Mouse (Mus musculus): ENCODE data around the gene Lrrc56. TPM values are rescaled to one million over a fixed set of nuclear protein-coding genes. Genes with fewer than 3 reads are reported as not detected.

Gene Lrrc56
- polyA plus RNA-seq, 1 experiment from 2014 or later, result 6.5 TPM

GRCm38 (mm10) chr7:141219558-141220099 lies 25.7 kb downstream of the Lrrc56 start:
- no peaks in the 10 kb centered on the region for H3K9me3 ChIP-seq (ENCODE audit: control insufficient read depth, low read length)
- H3K27me3 ChIP-seq (replicated peaks; ENCODE audit: control insufficient read depth, insufficient read depth, low read length), result no peaks in the 10 kb centered on the region
- peak overlapping the region; percentile 33 for H3K27ac ChIP-seq (ENCODE audit: low read length)
- peaks cover 57% of the 10 kb centered on the region for H3K4me1 ChIP-seq (ENCODE audit: control insufficient read depth, insufficient read depth, low read length)
- no peak overlapping the region; the same call in 1 of the 2 replicates for H3K4me3 ChIP-seq (ENCODE audit: low read length)
- 71% methylated on average over 1 of the region's 1 CpGs for WGBS
- no peak overlapping the region for H3K4me2 ChIP-seq (ENCODE audit: low read depth, low read length)
- H3K9ac ChIP-seq (ENCODE audit: low read depth, low read length), result peak overlapping the region; percentile 31; the same call in 1 of the 2 replicates
- ATAC-seq, result no peak
- peaks cover 4% of the 10 kb centered on the region; the same call in 1 of the 2 replicates for H3K36me3 ChIP-seq (ENCODE audit: control insufficient read depth, insufficient read depth, low read length)

- no peak for ATAC-seq
- Histone ChIP-seq H3K9ac (ENCODE audit: low read depth, low read length) (peak overlapping the region; percentile 87), H3K27me3 (replicated peaks; ENCODE audit: control insufficient read depth, insufficient read depth, low read length) (no peaks in the 10 kb centered on the region), H3K36me3 (ENCODE audit: control insufficient read depth, insufficient read depth, low read length) (peaks cover 4% of the 10 kb centered on the region; the same call in 1 of the 2 replicates), H3K4me3 (ENCODE audit: low read length) (peak overlapping the region; percentile 71), H3K9me3 (ENCODE audit: control insufficient read depth, low read length) (no peaks in the 10 kb centered on the region), H3K4me2 (ENCODE audit: low read depth, low read length) (peak overlapping the region; percentile 87), H3K4me1 (ENCODE audit: control insufficient read depth, insufficient read depth, low read length) (peaks cover 50% of the 10 kb centered on the region), H3K27ac (ENCODE audit: low read length) (peak overlapping the region; percentile 85; the same call in 1 of the 2 replicates)
- 68% methylated on average over 1 of the region's 1 CpGs for WGBS
These were observed 26.4 kb downstream of the Lrrc56 start for GRCm38 (mm10) chr7:141220377-141220776.

- Histone ChIP-seq H3K9me3 (ENCODE audit: control insufficient read depth, low read length) (no peaks in the 10 kb centered on the region), H3K4me2 (ENCODE audit: low read depth, low read length) (peak overlapping the region; percentile 87), H3K4me1 (ENCODE audit: control insufficient read depth, insufficient read depth, low read length) (peaks cover 49% of the 10 kb centered on the region), H3K36me3 (ENCODE audit: control insufficient read depth, insufficient read depth, low read length) (peaks cover 4% of the 10 kb centered on the region; the same call in 1 of the 2 replicates), H3K4me3 (ENCODE audit: low read length) (peak overlapping the region; percentile 71), H3K9ac (ENCODE audit: low read depth, low read length) (peak overlapping the region; percentile 87), H3K27me3 (replicated peaks; ENCODE audit: control insufficient read depth, insufficient read depth, low read length) (no peaks in the 10 kb centered on the region), H3K27ac (ENCODE audit: low read length) (peak overlapping the region; percentile 93)
- WGBS, result 3% methylated on average over 43 of the region's 44 CpGs
- ATAC-seq, result peak; percentile 96
These were observed 27.5 kb downstream of the Lrrc56 start for GRCm38 (mm10) chr7:141221249-141222125.

GRCm38 (mm10) chr7:141222126-141222467 lies 28.1 kb downstream of the Lrrc56 start:
- no peak for ATAC-seq
- Histone ChIP-seq H3K36me3 (ENCODE audit: control insufficient read depth, insufficient read depth, low read length) (peaks cover 4% of the 10 kb centered on the region; the same call in 1 of the 2 replicates), H3K9me3 (ENCODE audit: control insufficient read depth, low read length) (no peaks in the 10 kb centered on the region), H3K4me2 (ENCODE audit: low read depth, low read length) (peak overlapping the region; percentile 52), H3K27ac (ENCODE audit: low read length) (peak overlapping the region; percentile 93), H3K4me1 (ENCODE audit: control insufficient read depth, insufficient read depth, low read length) (peaks cover 43% of the 10 kb centered on the region), H3K4me3 (ENCODE audit: low read length) (peak overlapping the region; percentile 31), H3K9ac (ENCODE audit: low read depth, low read length) (peak overlapping the region; percentile 54), H3K27me3 (replicated peaks; ENCODE audit: control insufficient read depth, insufficient read depth, low read length) (no peaks in the 10 kb centered on the region)
- WGBS, result 8% methylated on average over 8 of the region's 8 CpGs

GRCm38 (mm10) chr7:141222696-141223215 lies 28.8 kb downstream of the Lrrc56 start:
- peak overlapping the region; percentile 54 for H3K9ac ChIP-seq (ENCODE audit: low read depth, low read length)
- 80% methylated on average over 4 of the region's 4 CpGs for WGBS

GRCm38 (mm10) chr7:141226535-141226934 lies 32.6 kb downstream of the Lrrc56 start:
- no peak overlapping the region for H3K4me3 ChIP-seq (ENCODE audit: low read length)
- H3K9me3 ChIP-seq (ENCODE audit: control insufficient read depth, low read length), result no peaks in the 10 kb centered on the region
- H3K36me3 ChIP-seq (ENCODE audit: control insufficient read depth, insufficient read depth, low read length), result no peaks in the 10 kb centered on the region
- H3K4me1 ChIP-seq (ENCODE audit: control insufficient read depth, insufficient read depth, low read length), result peaks cover 19% of the 10 kb centered on the region
- WGBS, result 78% methylated on average over 6 of the region's 6 CpGs
- no peak overlapping the region for H3K4me2 ChIP-seq (ENCODE audit: low read depth, low read length)
- no peak for ATAC-seq
- H3K9ac ChIP-seq (ENCODE audit: low read depth, low read length), result no peak overlapping the region
- no peaks in the 10 kb centered on the region for H3K27me3 ChIP-seq (replicated peaks; ENCODE audit: control insufficient read depth, insufficient read depth, low read length)
- H3K27ac ChIP-seq (ENCODE audit: low read length), result no peak overlapping the region

More at GRCm38 (mm10) chr7:141222696-141223215, 28.8 kb downstream of the Lrrc56 start:
- Histone ChIP-seq H3K4me1 (ENCODE audit: control insufficient read depth, insufficient read depth, low read length) (peaks cover 37% of the 10 kb centered on the region), H3K9me3 (ENCODE audit: control insufficient read depth, low read length) (no peaks in the 10 kb centered on the region), H3K27ac (ENCODE audit: low read length) (peak overlapping the region; percentile 93), H3K4me2 (ENCODE audit: low read depth, low read length) (no peak overlapping the region), H3K27me3 (replicated peaks; ENCODE audit: control insufficient read depth, insufficient read depth, low read length) (no peaks in the 10 kb centered on the region), H3K4me3 (ENCODE audit: low read length) (no peak overlapping the region), H3K36me3 (ENCODE audit: control insufficient read depth, insufficient read depth, low read length) (peaks cover 4% of the 10 kb centered on the region; the same call in 1 of the 2 replicates)
- ATAC-seq, result no peak

- no peak overlapping the region for H3K27ac ChIP-seq (ENCODE audit: low read length)
- peaks cover 11% of the 10 kb centered on the region for H3K4me1 ChIP-seq (ENCODE audit: control insufficient read depth, insufficient read depth, low read length)
- no peaks in the 10 kb centered on the region for H3K27me3 ChIP-seq (replicated peaks; ENCODE audit: control insufficient read depth, insufficient read depth, low read length)
- H3K9me3 ChIP-seq (ENCODE audit: control insufficient read depth, low read length), result no peaks in the 10 kb centered on the region
- H3K9ac ChIP-seq (ENCODE audit: low read depth, low read length), result 0 out of 2 replicates have a peak overlapping the region, but pooled peaks have one; percentile 15
- 79% methylated on average over 4 of the region's 4 CpGs for WGBS
- peak; percentile 16; the same call in 1 of the 2 replicates for ATAC-seq
- peaks cover 4% of the 10 kb centered on the region; the same call in 1 of the 2 replicates for H3K36me3 ChIP-seq (ENCODE audit: control insufficient read depth, insufficient read depth, low read length)
- no peak overlapping the region for H3K4me2 ChIP-seq (ENCODE audit: low read depth, low read length)
- no peak overlapping the region for H3K4me3 ChIP-seq (ENCODE audit: low read length)
These were observed 33.8 kb downstream of the Lrrc56 start for GRCm38 (mm10) chr7:141227796-141228195.

GRCm38 (mm10) chr7:141228279-141229067 lies 34.5 kb downstream of the Lrrc56 start, which contains the start of gene Phrf1:
Phrf1 (plus strand) TSS chr7:141228784.
- no peaks in the 10 kb centered on the region for H3K27me3 ChIP-seq (replicated peaks; ENCODE audit: control insufficient read depth, insufficient read depth, low read length)
- no peaks in the 10 kb centered on the region for H3K9me3 ChIP-seq (ENCODE audit: control insufficient read depth, low read length)
- peaks cover 8% of the 10 kb centered on the region for H3K4me1 ChIP-seq (ENCODE audit: control insufficient read depth, insufficient read depth, low read length)
- peak; percentile 94 for ATAC-seq
- H3K9ac ChIP-seq (ENCODE audit: low read depth, low read length), result peak within 1 kb of the TSS; percentile 98
- peak within 1 kb of the TSS; percentile 82 for H3K4me3 ChIP-seq (ENCODE audit: low read length)
- WGBS, result under 1% methylated on average over 76 of the region's 76 CpGs
- H3K36me3 ChIP-seq (ENCODE audit: control insufficient read depth, insufficient read depth, low read length), result peaks cover 7% of the 10 kb centered on the region; the same call in 1 of the 2 replicates
- peak within 1 kb of the TSS; percentile 92 for H3K27ac ChIP-seq (ENCODE audit: low read length)
- H3K4me2 ChIP-seq (ENCODE audit: low read depth, low read length), result peak within 1 kb of the TSS; percentile 79
